Mouse (Mus musculus) stomach, embryonic 16.5 days (tissue): ENCODE measurements around the gene Umodl1. TPM values are rescaled to one million over a fixed set of nuclear protein-coding genes. Genes with fewer than 3 reads are reported as not detected.

Experiments used
- ATAC-seq: fragments of 200-750 bp; cut with Nextera tagmentation; 2 replicates; pipeline ENCODE4 v1.8.0; 2017; ENCODE audit warnings: moderate number of reproducible peaks, moderate TSS enrichment; ENCODE audit not compliant: insufficient read depth, low FRiP score
- H3K27ac ChIP-seq: fragments of 300-500 bp; sonication (generic); 2 replicates; pipeline ENCODE4 v1.5.1; 2014; ENCODE audit warnings: low read length
- H3K27me3 ChIP-seq: fragments of 300-500 bp; sonication (generic); 2 replicates; pipeline ENCODE4 v1.6.1; 2014; ENCODE audit warnings: low read length, control low read depth, mixed read lengths; ENCODE audit not compliant: control insufficient read depth, insufficient read depth
- H3K36me3 ChIP-seq: fragments of 300-500 bp; sonication (generic); 2 replicates; pipeline ENCODE4 v1.6.1; 2014; ENCODE audit warnings: low read length; ENCODE audit not compliant: control insufficient read depth, insufficient read depth
- H3K4me1 ChIP-seq: fragments of 300-500 bp; sonication (generic); 2 replicates; pipeline ENCODE4 v1.6.1; 2014; ENCODE audit warnings: low read length, control low read depth, mixed read lengths; ENCODE audit not compliant: control insufficient read depth, insufficient read depth
- H3K4me2 ChIP-seq: fragments of 300-500 bp; sonication (generic); 2 replicates; pipeline ENCODE4 v1.6.1; 2014; ENCODE audit warnings: low read depth, low read length, mixed read lengths
- H3K4me3 ChIP-seq: fragments of 300-500 bp; sonication (generic); replicated peaks from 2 replicates; pipeline ENCODE4 v1.5.1; 2014; ENCODE audit warnings: mild to moderate bottlenecking, low read length
- H3K9ac ChIP-seq: fragments of 300-500 bp; sonication (generic); 2 replicates; pipeline ENCODE4 v1.6.1; 2014; ENCODE audit warnings: low read length
- H3K9me3 ChIP-seq: fragments of 300-500 bp; sonication (generic); replicated peaks from 2 replicates; pipeline ENCODE4 v1.6.1; 2016; ENCODE audit warnings: low read length, control low read depth; ENCODE audit not compliant: control insufficient read depth
- WGBS: fragments of 180-500 bp; shearing (Covaris S2); extraction: QIAGEN DNeasy Blood & Tissue Kit; methylation state at CpG from one replicate; pipeline ENCODE4 v1.1.7; 2014; 5-methylcytosine and 5-hydroxymethylcytosine counted together
- polyA plus RNA-seq: library from polyadenylated mRNA; unstranded; fragments of >200 nt; fragmentation: Nextera tagmentation; extraction: Ambion mirVana; gene quantifications from 2 replicates; pipeline ENCODE4 v1.2.1, GENCODE M21; 2015

Gene Umodl1
- polyA plus RNA-seq, 1 experiment from 2014 or later, result not detected

DNA sequence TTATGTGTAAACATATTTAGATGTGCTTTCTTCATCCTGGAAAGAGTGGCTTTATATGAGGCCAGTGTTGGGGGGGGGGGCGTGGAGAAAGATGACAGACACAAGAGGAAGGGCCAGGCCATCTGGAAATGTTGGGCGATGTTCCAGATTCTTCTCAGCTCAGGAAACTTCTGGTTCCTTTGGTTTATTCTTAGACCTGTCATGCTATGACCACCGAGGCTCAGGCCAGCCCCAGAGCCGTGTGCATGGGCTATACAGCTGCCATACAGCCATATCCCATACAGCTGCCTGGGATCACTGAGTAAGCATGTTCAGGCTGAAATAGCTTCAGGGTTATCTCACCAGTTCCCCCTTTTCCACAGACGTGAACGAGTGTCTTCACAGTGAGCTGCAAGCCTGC, 18.9 kb downstream of the Umodl1 start:
- H3K9me3 ChIP-seq, result no peaks in the 10 kb centered on the region
- no peak overlapping the region for H3K9ac ChIP-seq
- H3K36me3 ChIP-seq, result no peaks in the 10 kb centered on the region
- H3K4me2 ChIP-seq, result no peak overlapping the region
- peak overlapping the region; percentile 13 for H3K27ac ChIP-seq
- H3K4me3 ChIP-seq, result no peak overlapping the region
- no peaks in the 10 kb centered on the region for H3K27me3 ChIP-seq
- peak; percentile 66; the same call in 1 of the 2 replicates for ATAC-seq
- peaks cover 7% of the 10 kb centered on the region for H3K4me1 ChIP-seq
- WGBS, result 40% methylated on average over 6 of the region's 6 CpGs

DNA sequence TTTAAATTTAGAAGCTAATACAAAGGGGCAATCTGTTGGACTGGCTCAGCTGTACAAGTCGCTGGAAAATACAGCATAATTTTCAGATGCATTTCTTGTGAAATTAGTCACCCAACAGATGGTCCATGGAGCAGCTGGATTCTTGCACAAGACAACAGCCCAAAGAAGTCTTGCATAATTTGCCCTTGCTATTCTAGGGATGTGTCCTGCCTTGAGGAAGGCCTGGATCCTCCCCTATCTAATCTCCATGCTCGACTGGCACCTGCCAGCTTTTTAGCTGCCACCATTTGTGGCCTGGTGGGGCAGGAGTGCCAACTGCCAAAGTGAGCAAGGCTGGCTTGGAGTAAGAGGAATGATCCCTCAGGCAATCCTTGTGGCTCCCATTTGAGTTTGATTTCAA, 22.9 kb downstream of the Umodl1 start:
- no peaks in the 10 kb centered on the region for H3K27me3 ChIP-seq
- H3K36me3 ChIP-seq, result no peaks in the 10 kb centered on the region
- no peaks in the 10 kb centered on the region for H3K9me3 ChIP-seq
- H3K9ac ChIP-seq, result no peak overlapping the region
- 64% methylated on average over 2 of the region's 2 CpGs for WGBS
- H3K4me1 ChIP-seq, result peaks cover 5% of the 10 kb centered on the region
- no peak overlapping the region for H3K4me3 ChIP-seq
- no peak for ATAC-seq
- no peak overlapping the region for H3K27ac ChIP-seq
- no peak overlapping the region for H3K4me2 ChIP-seq

DNA sequence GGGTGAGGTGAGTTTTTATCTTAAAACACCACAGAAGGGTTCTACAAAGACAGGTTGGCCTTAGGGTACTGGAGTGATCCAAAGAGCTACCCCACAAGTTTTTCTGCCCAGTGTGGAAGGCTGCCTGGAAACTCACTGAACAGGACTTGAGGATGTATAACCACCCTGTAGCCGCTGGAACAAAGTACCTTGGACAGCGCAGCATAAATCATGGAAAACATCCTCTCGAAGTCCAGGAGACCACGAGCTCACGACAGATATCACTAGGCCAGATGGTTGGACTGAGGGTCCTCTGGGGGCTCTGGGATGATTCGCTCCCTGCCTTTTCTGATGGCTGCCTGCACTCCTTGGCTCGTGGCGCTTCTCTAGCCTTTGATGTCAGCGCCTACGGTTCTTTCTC, 24.1 kb downstream of the Umodl1 start:
- no peak overlapping the region for H3K9ac ChIP-seq
- peaks cover 2% of the 10 kb centered on the region for H3K4me1 ChIP-seq
- H3K27ac ChIP-seq, result no peak overlapping the region
- no peak overlapping the region for H3K4me2 ChIP-seq
- H3K36me3 ChIP-seq, result no peaks in the 10 kb centered on the region
- no peak overlapping the region for H3K4me3 ChIP-seq
- no peaks in the 10 kb centered on the region for H3K27me3 ChIP-seq
- ATAC-seq, result no peak
- H3K9me3 ChIP-seq, result no peaks in the 10 kb centered on the region
- WGBS, result 58% methylated on average over 10 of the region's 10 CpGs

DNA sequence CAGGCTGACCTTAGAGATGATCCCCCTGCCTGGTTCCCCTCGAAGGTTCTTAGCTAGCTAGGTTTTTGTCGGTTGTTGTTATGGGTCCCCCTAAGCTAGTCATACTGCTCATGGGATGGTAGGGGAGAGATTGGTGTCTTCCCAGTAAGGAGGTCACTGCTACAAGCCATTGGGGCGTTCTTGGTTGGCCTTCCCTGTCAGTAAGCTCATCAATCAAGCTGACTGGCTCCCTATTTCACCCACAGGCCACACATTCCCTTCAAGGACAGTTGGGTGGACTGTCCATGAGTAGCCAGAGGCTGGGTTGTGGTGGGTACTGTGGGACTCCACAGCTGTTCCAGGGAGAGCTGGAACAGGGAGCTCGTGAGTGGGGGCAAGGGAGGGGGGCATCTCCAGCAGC, 29.1 kb downstream of the Umodl1 start:
- Histone ChIP-seq H3K4me1 (no peaks in the 10 kb centered on the region), H3K9ac (no peak overlapping the region), H3K36me3 (no peaks in the 10 kb centered on the region), H3K9me3 (no peaks in the 10 kb centered on the region), H3K27ac (no peak overlapping the region), H3K27me3 (no peaks in the 10 kb centered on the region), H3K4me2 (no peak overlapping the region), H3K4me3 (no peak overlapping the region)
- no peak for ATAC-seq
- WGBS, result 64% methylated on average over 4 of the region's 4 CpGs

DNA sequence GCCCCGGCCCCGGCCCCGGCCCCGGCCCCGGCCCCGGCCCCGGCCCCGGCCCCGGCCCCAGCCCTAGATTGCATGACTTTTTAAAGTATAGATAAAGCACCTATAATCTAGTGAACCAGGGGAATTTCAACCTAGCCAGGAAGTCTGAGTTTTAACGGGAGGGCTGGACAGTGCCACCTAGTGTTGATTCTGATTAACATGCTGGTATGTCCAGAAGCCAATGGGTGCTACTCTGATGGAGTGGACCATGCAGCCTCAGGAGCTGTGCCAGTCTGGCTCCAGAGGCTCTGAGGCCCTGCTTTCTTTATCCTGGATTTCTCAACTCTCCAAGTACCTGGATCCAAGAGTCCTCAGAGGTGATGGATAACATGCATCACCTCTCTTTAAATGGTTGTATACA, 35.8 kb downstream of the Umodl1 start:
- WGBS, result 42% methylated on average over 10 of the region's 10 CpGs
- Histone ChIP-seq H3K27ac (no peak overlapping the region), H3K27me3 (no peaks in the 10 kb centered on the region), H3K4me3 (no peak overlapping the region), H3K9me3 (no peaks in the 10 kb centered on the region), H3K36me3 (no peaks in the 10 kb centered on the region), H3K9ac (no peak overlapping the region), H3K4me1 (no peaks in the 10 kb centered on the region), H3K4me2 (no peak overlapping the region)
- ATAC-seq, result no peak

DNA sequence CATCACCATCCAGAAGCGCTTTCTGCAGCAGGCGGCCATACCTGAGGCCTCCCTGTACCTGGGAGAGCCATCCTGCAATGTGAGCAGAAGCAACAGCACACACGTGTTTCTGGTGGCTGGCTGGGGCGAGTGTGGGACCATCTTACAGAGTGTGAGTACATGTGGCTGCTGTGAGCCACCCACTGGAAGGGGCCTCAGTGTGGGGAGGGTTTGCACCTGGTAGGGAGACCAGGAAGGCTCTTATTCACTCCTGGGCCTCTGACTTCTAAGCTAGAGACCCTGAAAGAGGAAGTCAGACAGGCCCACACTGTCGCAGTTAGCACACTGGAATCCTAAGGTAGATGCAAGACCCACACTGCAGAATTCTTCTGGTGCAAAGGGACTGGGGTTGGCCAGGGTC, 41.9 kb downstream of the Umodl1 start:
- WGBS, result 75% methylated on average over 5 of the region's 5 CpGs
- Histone ChIP-seq H3K36me3 (no peaks in the 10 kb centered on the region), H3K9me3 (no peaks in the 10 kb centered on the region), H3K27me3 (no peaks in the 10 kb centered on the region; the same call in 1 of the 2 replicates), H3K4me2 (no peak overlapping the region), H3K9ac (no peak overlapping the region), H3K27ac (no peak overlapping the region), H3K4me1 (no peaks in the 10 kb centered on the region), H3K4me3 (no peak overlapping the region)
- ATAC-seq, result no peak

DNA sequence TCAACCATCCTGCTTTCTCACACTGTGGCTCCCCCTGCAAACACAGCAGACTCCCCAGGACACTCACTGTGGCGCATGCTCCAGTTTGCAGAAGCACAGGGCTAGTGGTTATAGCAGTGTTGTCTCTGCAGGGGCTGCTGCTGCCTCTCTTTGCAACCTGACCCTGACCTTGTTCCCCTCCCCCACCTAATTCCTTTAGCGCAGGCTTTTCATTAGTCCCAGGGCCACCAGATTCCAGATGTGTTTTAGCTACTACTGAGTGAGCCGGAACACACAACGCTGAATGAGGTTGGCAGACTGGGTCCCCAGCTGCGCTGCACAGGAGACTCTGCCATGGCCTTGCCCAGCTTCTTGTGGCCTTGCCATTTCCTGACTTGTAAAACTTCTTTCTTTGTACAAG, 46.5 kb downstream of the Umodl1 start:
- no peak overlapping the region for H3K27ac ChIP-seq
- H3K9ac ChIP-seq, result no peak overlapping the region
- H3K4me3 ChIP-seq, result no peak overlapping the region
- WGBS, result 25% methylated on average over 5 of the region's 5 CpGs
- no peaks in the 10 kb centered on the region for H3K4me1 ChIP-seq
- no peaks in the 10 kb centered on the region for H3K9me3 ChIP-seq
- no peaks in the 10 kb centered on the region for H3K36me3 ChIP-seq
- no peak for ATAC-seq
- H3K4me2 ChIP-seq, result no peak overlapping the region
- H3K27me3 ChIP-seq, result no peaks in the 10 kb centered on the region; the same call in 1 of the 2 replicates

DNA sequence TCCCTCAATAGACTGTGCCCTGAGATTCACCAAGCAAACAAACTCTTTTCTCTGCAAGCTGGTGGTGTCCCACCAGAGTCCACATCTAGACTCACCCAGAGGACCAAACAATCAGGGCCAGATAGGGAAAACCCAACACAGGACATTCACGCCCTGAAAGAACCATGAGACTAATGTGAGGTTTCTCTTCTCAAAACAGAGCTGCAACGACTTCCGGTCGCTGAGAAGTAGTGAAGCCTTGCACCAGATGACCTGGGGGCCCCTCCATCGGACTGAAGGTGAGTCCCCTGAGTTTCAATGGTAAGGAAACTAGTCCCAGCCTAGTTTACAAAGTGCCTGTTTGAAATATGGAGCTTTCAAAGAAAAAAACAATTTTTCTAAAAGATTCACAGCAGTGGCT, 48.2 kb downstream of the Umodl1 start:
- H3K4me2 ChIP-seq, result no peak overlapping the region
- 79% methylated on average over 5 of the region's 5 CpGs for WGBS
- no peak for ATAC-seq
- H3K36me3 ChIP-seq, result no peaks in the 10 kb centered on the region
- no peaks in the 10 kb centered on the region; the same call in 1 of the 2 replicates for H3K27me3 ChIP-seq
- H3K27ac ChIP-seq, result no peak overlapping the region
- no peaks in the 10 kb centered on the region for H3K9me3 ChIP-seq
- H3K4me1 ChIP-seq, result no peaks in the 10 kb centered on the region
- H3K9ac ChIP-seq, result no peak overlapping the region
- no peak overlapping the region for H3K4me3 ChIP-seq

DNA sequence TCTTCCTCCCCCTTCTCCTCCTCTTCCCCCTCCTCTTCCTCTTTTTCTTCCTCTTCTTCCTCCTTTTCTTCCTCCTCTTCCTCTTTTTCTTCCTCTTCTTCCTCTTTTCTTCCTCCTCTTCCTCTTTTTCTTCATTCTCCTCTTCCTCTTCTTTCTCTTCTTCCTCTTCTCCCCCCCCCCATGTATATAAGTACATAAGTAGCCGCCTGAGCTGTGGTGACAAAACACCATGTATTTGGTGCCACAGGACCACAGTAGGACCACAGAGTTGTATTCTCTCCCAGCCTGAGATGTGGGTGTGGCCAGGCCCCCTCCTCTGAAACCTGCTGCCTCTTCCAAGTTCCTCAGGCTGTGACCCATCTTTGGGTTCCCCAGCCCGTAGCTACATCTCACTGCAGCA, 50.8 kb downstream of the Umodl1 start:
- H3K27ac ChIP-seq, result no peak overlapping the region
- no peak overlapping the region for H3K9ac ChIP-seq
- 86% methylated on average over 2 of the region's 2 CpGs for WGBS
- H3K4me1 ChIP-seq, result no peaks in the 10 kb centered on the region
- H3K36me3 ChIP-seq, result no peaks in the 10 kb centered on the region
- no peaks in the 10 kb centered on the region for H3K9me3 ChIP-seq
- no peak overlapping the region for H3K4me3 ChIP-seq
- ATAC-seq, result no peak
- H3K4me2 ChIP-seq, result no peak overlapping the region
- no peaks in the 10 kb centered on the region for H3K27me3 ChIP-seq

DNA sequence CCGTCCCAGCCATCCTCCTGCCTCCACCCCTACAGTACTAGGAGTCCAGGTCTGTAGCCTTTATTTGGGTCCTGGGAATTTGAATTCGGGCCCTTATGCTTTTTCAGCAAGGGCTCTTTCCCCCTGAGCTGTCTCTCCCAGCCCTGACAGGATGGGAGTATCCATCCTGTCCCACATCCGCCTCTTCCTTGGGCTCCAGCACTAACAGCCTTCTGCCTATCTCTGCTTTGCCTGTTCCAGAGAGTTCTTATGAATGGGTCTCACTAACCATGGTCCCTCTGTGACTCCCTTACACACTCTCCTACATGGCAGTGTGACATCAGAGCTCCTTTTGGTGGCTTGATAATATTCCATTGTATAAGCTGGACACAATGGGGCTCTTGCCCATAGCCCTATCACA, 52.9 kb downstream of the Umodl1 start:
- H3K9me3 ChIP-seq, result no peaks in the 10 kb centered on the region
- no peak overlapping the region for H3K4me3 ChIP-seq
- H3K4me2 ChIP-seq, result no peak overlapping the region
- no peak overlapping the region for H3K27ac ChIP-seq
- no peaks in the 10 kb centered on the region for H3K4me1 ChIP-seq
- 79% methylated on average over 3 of the region's 3 CpGs for WGBS
- H3K9ac ChIP-seq, result no peak overlapping the region
- H3K27me3 ChIP-seq, result no peaks in the 10 kb centered on the region
- no peak for ATAC-seq
- no peaks in the 10 kb centered on the region for H3K36me3 ChIP-seq
